Mouse (Mus musculus) stomach, postnatal 0 days (tissue): Measurements from ENCODE around the gene Sim1.

Source experiments
- CTCF ChIP-seq: IDR thresholded peaks from 2 replicates; pipeline ENCODE4 v1.5.1; 2016; ENCODE audit warnings: antibody characterized with exemption, low read depth, mild to moderate bottlenecking, moderate library complexity
- EP300 ChIP-seq: optimal IDR thresholded peaks from 2 replicates; pipeline ENCODE3; 2016; ENCODE audit warnings: antibody characterized with exemption

- no peak for TF ChIP-seq CTCF
- TF ChIP-seq EP300: no peak
Measured at GRCm38 (mm10) chr10:50973625-50974024, 79.1 kb downstream of the Sim1 start.
